ENCODE assay signal across 8 mouse cellular contexts in the genomic region with DNA sequence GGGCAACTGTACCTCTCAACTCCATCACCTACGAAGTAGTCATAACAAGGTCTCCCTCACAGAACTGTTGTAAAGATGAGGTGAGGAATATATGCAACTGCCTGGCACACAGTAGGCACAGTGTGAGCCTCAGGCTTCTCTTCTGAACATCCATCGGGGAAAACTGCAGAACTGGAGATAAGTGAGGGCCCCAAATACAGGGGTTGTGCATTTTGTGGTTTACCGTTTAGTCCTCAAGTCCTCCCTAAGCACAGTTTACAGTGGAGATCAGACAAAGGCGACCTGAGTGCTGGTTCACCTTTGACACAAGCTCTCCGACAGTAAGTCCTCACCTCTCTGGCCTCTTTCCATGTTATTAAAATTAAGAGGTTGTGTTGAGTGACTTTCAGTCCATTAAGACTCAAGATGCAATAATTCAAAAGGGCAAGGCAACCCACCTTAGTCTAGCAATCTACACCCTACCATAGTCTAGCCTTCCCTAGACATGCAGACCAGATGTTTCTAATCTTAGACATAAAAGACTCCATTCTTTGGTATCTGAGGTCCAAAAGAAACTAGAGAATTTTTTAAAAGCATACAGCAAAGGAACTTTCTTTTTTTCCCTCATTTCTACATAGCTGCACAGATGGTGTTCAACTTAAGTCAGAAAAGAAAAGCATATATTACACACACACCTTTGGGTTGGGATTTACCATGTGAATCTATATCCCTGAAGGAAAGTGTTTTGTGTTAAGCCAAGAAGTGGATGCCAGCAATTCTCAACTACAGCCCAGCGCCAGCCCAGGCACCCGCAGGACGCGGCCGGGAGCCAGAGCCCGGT. TPM values are rescaled to one million over a fixed set of nuclear protein-coding genes. Genes with fewer than 3 reads are reported as not detected.
A peak's percentile ranks its signal among the peaks of the same experiment; 100 is the strongest.
DNase-seq lines count a peak whose midpoint lies in the region; ATAC-seq and TF ChIP-seq lines count a peak whose summit lies in the region.

No protein-coding gene starts in this region.

- no peak for DNase-seq in heart, embryonic 10.5 days (ENCODE audit: low spot score)
- no peak for DNase-seq in heart, postnatal 36 days
- peak; percentile 38 for DNase-seq in hindbrain, embryonic 11.5 days (ENCODE audit: low spot score)
- DNase-seq in thymus, adult 2 months = no peak
- DNase-seq in kidney, adult 9 months = no peak
- DNase-seq in kidney, postnatal 14 days = no peak

- 34% methylated on average over 11 of the region's 11 CpGs for WGBS in heart, embryonic 10.5 days
- WGBS in hindbrain, embryonic 11.5 days = 28% methylated on average over 11 of the region's 11 CpGs
- 81% methylated on average over 11 of the region's 11 CpGs for WGBS in macrophage (ENCODE audit: missing documents)
- WGBS in thymus, adult 2 months = 69% methylated on average over 11 of the region's 11 CpGs

- H3K4me3 ChIP-seq in heart, embryonic 10.5 days = peak overlapping the region; percentile 55
- peak overlapping the region; percentile 23; the same call in 1 of the 2 replicates for H3K4me3 ChIP-seq in brown adipose tissue, adult 24 weeks (ENCODE audit: insufficient read depth, low read depth, low read length)
- no peak overlapping the region for H3K4me3 ChIP-seq in hindbrain, embryonic 11.5 days (ENCODE audit: low read depth, low read length)
- no peak overlapping the region for H3K4me3 ChIP-seq in macrophage (ENCODE audit: inconsistent target)
- H3K4me3 ChIP-seq in thymus, adult 2 months (ENCODE audit: control insufficient read depth, insufficient read depth, low read length) = no peak overlapping the region

- no peaks in the 10 kb centered on the region for H3K27me3 ChIP-seq in heart, embryonic 10.5 days (ENCODE audit: insufficient read depth, poor library complexity, severe bottlenecking)
- no peaks in the 10 kb centered on the region for H3K27me3 ChIP-seq in hindbrain, embryonic 11.5 days (ENCODE audit: control insufficient read depth, insufficient read depth, low read length)
- H3K27me3 ChIP-seq in thymus, adult 2 months (ENCODE audit: control insufficient read depth, insufficient read depth, low read length) = no peaks in the 10 kb centered on the region

- peaks cover 45% of the 10 kb centered on the region for H3K4me1 ChIP-seq in heart, embryonic 10.5 days
- H3K4me1 ChIP-seq in brown adipose tissue, adult 24 weeks (ENCODE audit: control insufficient read depth, insufficient read depth, insufficient read length, low read length) = peaks cover 3% of the 10 kb centered on the region
- H3K4me1 ChIP-seq in hindbrain, embryonic 11.5 days (replicated peaks; ENCODE audit: control insufficient read depth, insufficient read depth, low read length) = peaks cover 18% of the 10 kb centered on the region
- peaks cover 12% of the 10 kb centered on the region for H3K4me1 ChIP-seq in thymus, adult 2 months (replicated peaks; ENCODE audit: control insufficient read depth, insufficient read depth, low read length)

- H3K27ac ChIP-seq in heart, embryonic 10.5 days = peak overlapping the region; percentile 88
- H3K27ac ChIP-seq in brown adipose tissue, adult 24 weeks (replicated peaks; ENCODE audit: low read depth, low read length) = no peak overlapping the region
- H3K27ac ChIP-seq in hindbrain, embryonic 11.5 days (ENCODE audit: low read depth, low read length) = peak overlapping the region; percentile 77
- H3K27ac ChIP-seq in macrophage = 0 out of 2 replicates have a peak overlapping the region, but pooled peaks have one; percentile 51
- H3K27ac ChIP-seq in thymus, adult 2 months (ENCODE audit: control insufficient read depth, insufficient read depth, low read length) = no peak overlapping the region

- no peak for TF ChIP-seq POLR2A in thymus, adult 2 months (IDR thresholded peaks at IDR 0.05; ENCODE audit: control insufficient read depth, extremely low read depth, insufficient read depth, low read length, poor library complexity)

- H3K9ac ChIP-seq in hindbrain, embryonic 11.5 days (ENCODE audit: low read depth, low read length) = peak overlapping the region; percentile 21; the same call in 1 of the 2 replicates

- no peaks in the 10 kb centered on the region for H3K9me3 ChIP-seq in heart, embryonic 10.5 days
- no peaks in the 10 kb centered on the region for H3K9me3 ChIP-seq in hindbrain, embryonic 11.5 days (ENCODE audit: control insufficient read depth, low read length)

- no peak for TF ChIP-seq CTCF in thymus, adult 2 months (IDR thresholded peaks at IDR 0.05; ENCODE audit: borderline replicate concordance, control insufficient read depth, extremely low read depth, insufficient read depth, low read length, poor library complexity)

- intact Hi-C loops in heart, postnatal 36 days (cut with DNase I) = no loop called here

- H3K79me2 ChIP-seq in macrophage (ENCODE audit: inconsistent target) = no peaks in the 10 kb centered on the region

- peak overlapping the region; percentile 27 for H3K4me2 ChIP-seq in hindbrain, embryonic 11.5 days (replicated peaks; ENCODE audit: low read depth, low read length)

- H3K36me3 ChIP-seq in heart, embryonic 10.5 days = no peaks in the 10 kb centered on the region
- no peaks in the 10 kb centered on the region for H3K36me3 ChIP-seq in hindbrain, embryonic 11.5 days (ENCODE audit: control insufficient read depth, insufficient read depth, low read length)
- no peaks in the 10 kb centered on the region for H3K36me3 ChIP-seq in macrophage (ENCODE audit: inconsistent target)
- H3K36me3 ChIP-seq in thymus, adult 2 months (ENCODE audit: control insufficient read depth, insufficient read depth, low read length) = no peaks in the 10 kb centered on the region

- ATAC-seq in hindbrain, embryonic 11.5 days (ENCODE audit: low FRiP score) = no peak

RNA-seq across cellular contexts. Expression of a gene that starts 40.7 kb away (rescaled TPM):
- 140 and 154 TPM in 2 replicates for polyA plus RNA-seq in heart, embryonic 10.5 days (2016; fragmentation: Nextera tagmentation; extraction: Ambion mirVana)
- total RNA-seq in heart, postnatal 36 days (2021) = 10 to 100 TPM; 37.7 to 39.7 TPM
- 53.2 and 65.3 TPM in 2 replicates for polyA plus RNA-seq in brown adipose tissue, adult 24 weeks (2012; ENCODE audit: insufficient read depth, insufficient read length, missing spikeins)
- polyA plus RNA-seq in hindbrain, embryonic 11.5 days (2014; fragmentation: Nextera tagmentation; extraction: Ambion mirVana) = 134 and 135 TPM in 2 replicates
- 10 to 100 TPM; 26.2 to 71.5 (median 55.2) TPM for total RNA-seq in macrophage (2018; cell fraction: chromatin; rRNA removed)
- 10 to 100 TPM; 40.0 to 61.6 (median 46.5) TPM for total RNA-seq in macrophage (2018; cell fraction: cytosol; rRNA removed)
- total RNA-seq in macrophage (2018; cell fraction: nucleus; rRNA removed) = 10 to 100 TPM; 23.0 to 61.2 (median 43.5) TPM
- 34.5 to 49.9 TPM (median 40.5 TPM) in 3 replicates for polyA plus RNA-seq in macrophage (2018)
- polyA plus RNA-seq in thymus, adult 2 months (2012; rRNA removed) = 35.2 and 36.6 TPM in 2 replicates

RNA-seq across cellular contexts. Expression of a gene that starts 53.1 kb away (rescaled TPM):
- polyA plus RNA-seq in heart, embryonic 10.5 days (2016; fragmentation: Nextera tagmentation; extraction: Ambion mirVana) = 42.0 and 84.8 TPM in 2 replicates
- total RNA-seq in heart, postnatal 36 days (2021) = 1,000 to 10,000 TPM; 1,777 to 1,954 TPM
- polyA plus RNA-seq in brown adipose tissue, adult 24 weeks (2012; ENCODE audit: insufficient read depth, insufficient read length, missing spikeins) = 54.7 and 64.1 TPM in 2 replicates
- 27.5 and 35.5 TPM in 2 replicates for polyA plus RNA-seq in hindbrain, embryonic 11.5 days (2014; fragmentation: Nextera tagmentation; extraction: Ambion mirVana)
- total RNA-seq in macrophage (2018; cell fraction: chromatin; rRNA removed) = 10 to 100 TPM in 20 of 26 experiments, 1 to 10 TPM in 6; 2.0 to 39.8 (median 20.4) TPM
- total RNA-seq in macrophage (2018; cell fraction: cytosol; rRNA removed) = 10 to 100 TPM in 14 of 26 experiments, 1 to 10 TPM in 12; 2.6 to 21.3 (median 10.6) TPM
- total RNA-seq in macrophage (2018; cell fraction: nucleus; rRNA removed) = 10 to 100 TPM in 19 of 26 experiments, 1 to 10 TPM in 7; 3.6 to 37.2 (median 17.8) TPM
- 5.4 to 7.6 TPM (median 6.0 TPM) in 3 replicates for polyA plus RNA-seq in macrophage (2018)
- 18.7 and 56.2 TPM in 2 replicates for polyA plus RNA-seq in thymus, adult 2 months (2012; rRNA removed)

Comparison
In these comparisons a context has a peak if more than half of its experiments do, and no peak if none do; other contexts are left out.
1. H3K27ac ChIP-seq: peak in heart, embryonic 10.5 days (single experiment), hindbrain, embryonic 11.5 days (single experiment) and macrophage (single experiment); none in brown adipose tissue, adult 24 weeks (single experiment) and thymus, adult 2 months (single experiment).
2. H3K4me3 ChIP-seq: peak in heart, embryonic 10.5 days (single experiment) and brown adipose tissue, adult 24 weeks (single experiment); none in hindbrain, embryonic 11.5 days (single experiment), macrophage (single experiment) and thymus, adult 2 months (single experiment).